Mouse (Mus musculus) lung, adult 2 months (tissue): ENCODE measurements around the gene Flnb. TPM values are rescaled to one million over a fixed set of nuclear protein-coding genes. Genes with fewer than 3 reads are reported as not detected.

Source experiments
- DNase-seq: peaks from one replicate; pipeline ENCODE4 v3.0.0; 2022
- H3K4me1 ChIP-seq: fragments of 200-500 bp; 2 replicates; pipeline ENCODE4 v1.6.1; 2011; ENCODE audit warnings: low read length; ENCODE audit not compliant: control insufficient read depth, insufficient read depth
- H3K4me3 ChIP-seq: fragments of 200-500 bp; replicated peaks from 2 replicates; pipeline ENCODE3; 2011; ENCODE audit warnings: low read depth, mild to moderate bottlenecking, control low read depth, low read length; ENCODE audit errors: extremely low read depth
- CTCF ChIP-seq: fragments of 200-500 bp; IDR thresholded peaks from 2 replicates; pipeline ENCODE4 v1.5.1; 2011; ENCODE audit warnings: mild to moderate bottlenecking, low read length, control low read depth; ENCODE audit not compliant: insufficient read depth
- POLR2A ChIP-seq: fragments of 200-500 bp; IDR thresholded peaks from 2 replicates; pipeline ENCODE4 v1.6.1; 2011; ENCODE audit warnings: low read depth, mild to moderate bottlenecking, control low read depth, low read length, borderline replicate concordance; ENCODE audit errors: extremely low read depth
- WGBS: fragments of 180-500 bp; shearing (Covaris S2); methylation state at CpG from one replicate; pipeline ENCODE4 v1.1.7; 2018; 5-methylcytosine and 5-hydroxymethylcytosine counted together
- polyA plus RNA-seq: library from polyadenylated mRNA; depleted of rRNA; stranded (reverse); fragments of >200 nt; gene quantifications from 2 replicates; pipeline ENCODE4 v1.2.3, GENCODE M21; 2012

Flnb gene
- polyA plus RNA-seq, 1 experiment = 26.4 TPM

GRCm38 (mm10) chr14:7934166-7934565 is 116.4 kb downstream of the Flnb start:
- 91% methylated on average over 7 of the region's 7 CpGs for WGBS
- no peak for DNase-seq
- Histone ChIP-seq H3K4me1 (no peaks in the 10 kb centered on the region), H3K4me3 (no peak overlapping the region)
- TF ChIP-seq POLR2A (no peak), CTCF (no peak)

GRCm38 (mm10) chr14:7937052-7937630 is 119.4 kb downstream of the Flnb start:
- DNase-seq = no peak
- WGBS = 49% methylated on average over 17 of the region's 17 CpGs

DNA sequence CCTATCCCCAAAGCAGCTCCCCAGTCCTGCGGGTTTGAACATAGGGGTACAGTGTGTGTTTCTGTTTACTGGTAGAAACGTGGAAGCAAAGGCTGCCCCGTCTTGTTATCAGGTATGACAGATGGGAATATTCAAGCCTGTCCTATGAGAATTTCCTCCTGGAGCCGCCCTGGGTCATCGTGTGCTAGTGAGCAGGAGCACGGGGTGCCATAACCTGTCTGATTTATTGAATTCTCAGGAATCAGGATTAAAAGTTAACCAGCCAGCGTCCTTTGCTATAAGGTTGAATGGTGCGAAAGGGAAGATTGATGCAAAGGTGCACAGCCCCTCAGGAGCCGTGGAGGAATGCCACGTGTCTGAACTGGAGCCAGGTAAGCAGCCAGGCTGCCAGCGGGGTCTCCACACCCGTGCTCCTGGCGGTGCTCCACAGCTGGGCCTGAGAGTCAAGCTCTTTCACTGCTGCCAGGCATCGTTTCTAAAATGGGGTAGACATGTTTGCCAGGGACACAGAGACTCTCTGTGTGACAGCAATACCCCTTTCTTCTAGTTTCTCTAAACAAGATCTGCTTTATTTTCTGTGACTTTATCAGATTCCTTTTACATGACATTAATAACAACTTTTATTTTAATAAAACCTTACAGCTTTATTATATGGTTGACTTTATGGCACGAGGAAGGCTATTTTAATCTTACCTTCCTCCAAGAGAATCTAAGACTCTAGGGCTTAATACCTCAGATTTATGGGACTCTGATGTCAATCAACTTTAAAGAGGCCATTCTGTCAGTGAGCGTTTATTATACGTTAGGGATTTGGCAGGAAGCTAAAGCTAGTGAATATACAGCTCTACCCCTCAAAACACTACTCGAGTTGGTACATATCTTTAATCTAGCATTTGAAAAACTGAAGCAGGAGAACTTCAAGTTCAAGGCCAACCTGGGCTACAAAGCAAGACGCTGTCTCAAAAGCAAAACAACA is 121.3 kb downstream of the Flnb start:
- no peak for DNase-seq
- H3K4me3 ChIP-seq = no peak overlapping the region
- peaks cover 3% of the 10 kb centered on the region; the same call in 1 of the 2 replicates for H3K4me1 ChIP-seq
- 86% methylated on average over 19 of the region's 19 CpGs for WGBS
- no peak for TF ChIP-seq CTCF
- no peak for TF ChIP-seq POLR2A

More at GRCm38 (mm10) chr14:7937052-7937630, 119.4 kb downstream of the Flnb start:
- TF ChIP-seq POLR2A = no peak
- TF ChIP-seq CTCF = peak; percentile 48
- Histone ChIP-seq H3K4me1 (0 out of 2 replicates have a peak, but pooled peaks cover 3% of the 10 kb centered on the region), H3K4me3 (no peak overlapping the region)

GRCm38 (mm10) chr14:7941413-7941812 is 123.7 kb downstream of the Flnb start:
- Histone ChIP-seq H3K4me3 (no peak overlapping the region), H3K4me1 (peaks cover 3% of the 10 kb centered on the region; the same call in 1 of the 2 replicates)
- TF ChIP-seq CTCF (no peak), POLR2A (no peak)
- 64% methylated on average over 5 of the region's 5 CpGs for WGBS
- DNase-seq = no peak

DNA sequence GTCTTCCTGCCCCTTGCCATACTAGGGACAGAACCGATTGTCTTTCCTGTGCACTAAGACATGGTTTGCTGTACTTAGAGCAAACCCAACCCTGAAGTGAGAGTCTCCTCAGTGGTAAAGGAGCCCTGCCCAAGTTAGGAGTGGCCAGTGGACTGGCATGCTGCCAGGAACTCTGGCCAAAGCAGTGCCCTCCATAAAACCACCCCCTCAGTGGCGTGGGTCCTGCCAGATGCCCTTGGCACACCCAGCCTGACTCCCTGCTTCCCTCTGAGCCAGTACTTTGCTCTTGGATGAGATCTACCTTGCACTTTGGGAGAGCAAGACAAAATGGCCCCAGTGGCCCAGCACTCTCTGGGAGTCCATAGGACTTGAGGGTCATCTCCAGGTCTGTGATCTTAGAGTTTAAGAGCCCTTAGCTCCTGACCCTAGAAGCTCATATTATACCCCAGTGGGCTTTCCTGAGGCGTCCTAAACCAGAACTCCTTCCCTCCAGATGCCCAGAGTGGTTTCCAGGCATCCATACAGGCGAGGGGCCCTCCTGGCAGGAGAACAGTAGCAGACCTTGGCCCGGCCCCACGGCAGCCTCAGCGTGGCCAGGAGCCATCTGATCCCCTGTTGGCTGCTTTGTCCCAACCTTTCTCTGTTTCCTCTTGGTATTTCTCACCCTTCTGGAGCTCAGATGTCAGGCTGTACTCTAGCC is 125.5 kb downstream of the Flnb start:
- no peak for TF ChIP-seq POLR2A
- TF ChIP-seq CTCF = no peak
- Histone ChIP-seq H3K4me3 (no peak overlapping the region), H3K4me1 (peaks cover 3% of the 10 kb centered on the region; the same call in 1 of the 2 replicates)
- WGBS = 57% methylated on average over 7 of the region's 7 CpGs
- peak; percentile 57 for DNase-seq

GRCm38 (mm10) chr14:7943801-7944135 is 126.0 kb downstream of the Flnb start:
- H3K4me3 ChIP-seq = no peak overlapping the region
- WGBS = 52% methylated on average over 3 of the region's 3 CpGs
- no peak for TF ChIP-seq POLR2A
- TF ChIP-seq CTCF = no peak
- no peak for DNase-seq
- H3K4me1 ChIP-seq = peaks cover 3% of the 10 kb centered on the region; the same call in 1 of the 2 replicates

- H3K4me1 ChIP-seq = peaks cover 3% of the 10 kb centered on the region; the same call in 1 of the 2 replicates
- no peak for DNase-seq
- H3K4me3 ChIP-seq = no peak overlapping the region
- TF ChIP-seq POLR2A (no peak), CTCF (0 out of 2 replicates have a peak, but pooled peaks have one; percentile 4)
- 47% methylated on average over 8 of the region's 8 CpGs for WGBS
Observed at GRCm38 (mm10) chr14:7944349-7945039, 126.7 kb downstream of the Flnb start.

DNA sequence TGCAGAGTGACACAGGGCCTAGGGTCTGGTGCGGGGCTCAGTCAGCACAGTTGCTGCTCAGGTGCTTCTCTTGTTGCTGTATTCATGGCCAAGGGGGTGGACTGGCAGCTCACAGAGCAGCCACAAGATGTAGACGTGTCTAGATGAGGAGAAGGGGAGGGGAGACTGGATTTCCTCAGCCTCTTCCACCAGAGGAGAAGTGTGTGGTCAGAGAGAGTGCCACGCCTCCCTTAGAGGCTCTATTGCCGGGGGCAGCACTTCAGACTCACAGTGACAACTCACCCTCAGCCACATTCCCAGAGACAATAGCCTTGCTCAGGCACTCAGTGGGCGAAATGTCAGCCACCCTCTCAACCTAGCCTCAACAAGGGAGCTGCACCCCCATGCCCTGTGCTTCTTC is 127.5 kb downstream of the Flnb start:
- H3K4me3 ChIP-seq = no peak overlapping the region
- TF ChIP-seq CTCF = no peak
- no peak for TF ChIP-seq POLR2A
- WGBS = 71% methylated on average over 5 of the region's 5 CpGs
- DNase-seq = no peak
- peaks cover 3% of the 10 kb centered on the region; the same call in 1 of the 2 replicates for H3K4me1 ChIP-seq
